Mouse (Mus musculus): ENCODE data around the gene Dlx3.

Dlx3 gene

GRCm38 (mm10) chr11:95125366-95125948, 5.5 kb downstream of the Dlx3 start:
- no peak for DNase-seq (ENCODE audit: low spot score)

- no peak for DNase-seq (ENCODE audit: low spot score)
These were observed 6.6 kb downstream of the Dlx3 start for GRCm38 (mm10) chr11:95126272-95127245.

GRCm38 (mm10) chr11:95128359-95128758, 8.4 kb downstream of the Dlx3 start:
- no peak for DNase-seq (ENCODE audit: low spot score)

GRCm38 (mm10) chr11:95130668-95131252, 10.8 kb downstream of the Dlx3 start:
- DNase-seq (ENCODE audit: low spot score), result no peak

GRCm38 (mm10) chr11:95133321-95133720, 13.4 kb downstream of the Dlx3 start:
- no peak for DNase-seq (ENCODE audit: low spot score)

GRCm38 (mm10) chr11:95137281-95137680, 17.4 kb downstream of the Dlx3 start:
- no peak for DNase-seq (ENCODE audit: low spot score)

- DNase-seq (ENCODE audit: low spot score), result no peak
These were observed 20.0 kb downstream of the Dlx3 start for GRCm38 (mm10) chr11:95139871-95140270.

- no peak for DNase-seq (ENCODE audit: low spot score)
These were observed 22.3 kb downstream of the Dlx3 start for GRCm38 (mm10) chr11:95142258-95142657.

GRCm38 (mm10) chr11:95142980-95143575, 23.2 kb downstream of the Dlx3 start:
- DNase-seq (ENCODE audit: low spot score), result no peak

GRCm38 (mm10) chr11:95143663-95144062, 23.7 kb downstream of the Dlx3 start:
- DNase-seq (ENCODE audit: low spot score), result no peak

- no peak for DNase-seq (ENCODE audit: low spot score)
These were observed 24.4 kb downstream of the Dlx3 start for GRCm38 (mm10) chr11:95144091-95144945.

GRCm38 (mm10) chr11:95144946-95145483, 25.1 kb downstream of the Dlx3 start:
- DNase-seq (ENCODE audit: low spot score), result no peak

GRCm38 (mm10) chr11:95145851-95146403, 26.0 kb downstream of the Dlx3 start, which contains the start of gene Dlx4:
Gene Dlx4 (minus strand): TSS chr11:95146263.
- no peak for DNase-seq (ENCODE audit: low spot score)

GRCm38 (mm10) chr11:95148754-95149153, 28.8 kb downstream of the Dlx3 start:
- DNase-seq (ENCODE audit: low spot score), result no peak

GRCm38 (mm10) chr11:95149462-95150268, 29.7 kb downstream of the Dlx3 start:
- DNase-seq (ENCODE audit: low spot score), result no peak

GRCm38 (mm10) chr11:95150269-95151049, 30.5 kb downstream of the Dlx3 start:
- DNase-seq (ENCODE audit: low spot score), result no peak

GRCm38 (mm10) chr11:95153116-95153515, 33.2 kb downstream of the Dlx3 start:
- no peak for DNase-seq (ENCODE audit: low spot score)

- no peak for DNase-seq (ENCODE audit: low spot score)
These were observed 33.8 kb downstream of the Dlx3 start for GRCm38 (mm10) chr11:95153681-95154080.

- no peak for DNase-seq (ENCODE audit: low spot score)
These were observed 35.6 kb downstream of the Dlx3 start for GRCm38 (mm10) chr11:95155511-95155910.

All from spleen, adult 12 weeks (tissue).